Mouse (Mus musculus) limb, embryonic 13.5 days (tissue): Measurements from ENCODE around the gene Sox5. TPM values are rescaled to one million over a fixed set of nuclear protein-coding genes. Genes with fewer than 3 reads are reported as not detected.

Source experiments
- ATAC-seq: fragments of 200-750 bp; cut with Nextera tagmentation; 2 replicates; pipeline ENCODE4 v1.8.0; 2017; ENCODE audit warnings: low read depth, moderate number of reproducible peaks, moderate TSS enrichment; ENCODE audit not compliant: low FRiP score
- H3K27ac ChIP-seq: fragments of 300-500 bp; sonication (generic); 2 replicates; pipeline ENCODE4 v1.5.1; 2015; ENCODE audit warnings: inconsistent platforms, mild to moderate bottlenecking, moderate library complexity
- H3K27me3 ChIP-seq: fragments of 300-500 bp; sonication (generic); 2 replicates; pipeline ENCODE4 v1.6.1; 2015; ENCODE audit warnings: mild to moderate bottlenecking, inconsistent platforms
- H3K36me3 ChIP-seq: fragments of 300-500 bp; sonication (generic); 2 replicates; pipeline ENCODE4 v1.6.1; 2015; ENCODE audit warnings: inconsistent platforms, mild to moderate bottlenecking, moderate library complexity
- H3K4me1 ChIP-seq: fragments of 300-500 bp; sonication (generic); 2 replicates; pipeline ENCODE4 v1.6.1; 2015; ENCODE audit warnings: inconsistent platforms
- H3K4me2 ChIP-seq: fragments of 300-500 bp; sonication (generic); replicated peaks from 2 replicates; pipeline ENCODE4 v1.6.1; 2015; ENCODE audit warnings: inconsistent platforms, mild to moderate bottlenecking, moderate library complexity
- H3K4me3 ChIP-seq: fragments of 300-500 bp; sonication (generic); 2 replicates; pipeline ENCODE4 v1.5.1; 2015; ENCODE audit warnings: moderate library complexity, mild to moderate bottlenecking, inconsistent platforms
- H3K9ac ChIP-seq: fragments of 300-500 bp; sonication (generic); 2 replicates; pipeline ENCODE4 v1.6.1; 2015; ENCODE audit warnings: mild to moderate bottlenecking, inconsistent platforms
- H3K9me3 ChIP-seq: fragments of 300-500 bp; sonication (generic); 2 replicates; pipeline ENCODE4 v1.6.1; 2016; ENCODE audit warnings: inconsistent platforms
- WGBS: fragments of 180-500 bp; shearing (Covaris S2); methylation state at CpG from one replicate; pipeline ENCODE4 v1.1.7; 2015; 5-methylcytosine and 5-hydroxymethylcytosine counted together
- polyA plus RNA-seq: library from polyadenylated mRNA; unstranded; fragments of >200 nt; fragmentation: Nextera tagmentation; extraction: Ambion mirVana; gene quantifications from 2 replicates; pipeline ENCODE4 v1.2.1, GENCODE M21; 2015

The Sox5 gene
- polyA plus RNA-seq, 1 experiment from 2014 or later, result 89.0 TPM

DNA sequence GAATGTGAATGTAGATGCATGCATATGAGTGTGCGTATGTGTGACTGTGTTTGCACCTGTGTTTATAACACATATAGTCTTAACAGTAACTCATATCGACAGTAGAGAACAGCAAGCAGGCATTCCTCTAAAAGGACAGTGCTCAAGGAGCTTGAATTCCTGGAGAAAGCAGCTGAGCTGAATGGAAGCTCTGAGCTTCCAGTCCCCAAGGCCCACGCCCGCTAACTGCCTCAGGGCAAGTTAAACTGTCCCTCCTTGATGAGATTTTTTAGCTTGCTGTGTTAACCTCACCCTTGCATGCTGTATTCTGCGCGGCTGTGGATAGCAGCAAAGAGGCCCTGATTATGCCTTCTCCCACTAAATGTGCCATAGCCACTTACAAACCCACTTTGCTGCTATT lies 388.6 kb downstream of the Sox5 start:
- 76% methylated on average over 6 of the region's 6 CpGs for WGBS
- peaks cover 4% of the 10 kb centered on the region; the same call in 1 of the 2 replicates for H3K4me1 ChIP-seq
- H3K9ac ChIP-seq, result no peak overlapping the region
- no peak for ATAC-seq
- no peaks in the 10 kb centered on the region for H3K9me3 ChIP-seq
- no peak overlapping the region for H3K4me2 ChIP-seq
- H3K4me3 ChIP-seq, result no peak overlapping the region
- peaks cover 9% of the 10 kb centered on the region; the same call in 1 of the 2 replicates for H3K27me3 ChIP-seq
- H3K36me3 ChIP-seq, result no peaks in the 10 kb centered on the region
- H3K27ac ChIP-seq, result no peak overlapping the region

DNA sequence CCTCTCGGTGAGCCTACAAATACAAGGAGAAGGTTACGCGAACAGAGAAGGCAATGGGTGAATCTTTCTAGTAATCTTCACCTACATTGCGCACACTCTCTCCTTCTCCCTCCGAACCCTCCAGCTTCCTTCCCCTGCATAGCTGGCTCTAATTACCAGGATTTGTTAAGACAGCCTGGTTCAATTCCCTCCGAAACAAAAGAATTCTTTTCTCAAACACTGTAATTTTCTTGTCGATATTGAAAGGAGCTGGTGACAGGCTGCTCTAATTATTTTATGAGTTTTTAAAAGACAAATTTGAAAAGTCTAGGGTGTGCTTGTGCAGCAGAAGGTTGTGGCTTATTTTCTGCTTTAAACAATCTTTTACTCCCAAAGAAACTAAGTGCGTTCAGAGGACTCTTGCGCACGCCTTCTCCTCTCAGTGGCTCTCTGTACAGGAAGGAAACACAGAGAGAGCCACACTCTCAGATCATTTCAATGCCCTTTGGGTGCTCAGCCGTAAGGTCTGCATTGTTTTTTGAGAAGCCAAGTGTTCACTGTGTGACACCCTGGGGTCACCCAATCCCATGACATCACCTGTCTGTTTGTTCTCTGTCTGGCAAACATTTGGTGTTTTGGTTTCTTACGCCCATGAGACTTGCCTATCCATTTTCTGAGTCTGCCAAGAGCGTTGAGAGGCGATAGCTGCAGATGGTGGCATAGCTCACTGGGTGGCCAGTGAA lies 392.3 kb downstream of the Sox5 start:
- Histone ChIP-seq H3K36me3 (no peaks in the 10 kb centered on the region), H3K4me2 (no peak overlapping the region), H3K4me1 (no peaks in the 10 kb centered on the region), H3K27ac (no peak overlapping the region), H3K9ac (no peak overlapping the region), H3K27me3 (no peaks in the 10 kb centered on the region), H3K9me3 (no peaks in the 10 kb centered on the region), H3K4me3 (no peak overlapping the region)
- WGBS, result 73% methylated on average over 14 of the region's 14 CpGs
- ATAC-seq, result no peak

DNA sequence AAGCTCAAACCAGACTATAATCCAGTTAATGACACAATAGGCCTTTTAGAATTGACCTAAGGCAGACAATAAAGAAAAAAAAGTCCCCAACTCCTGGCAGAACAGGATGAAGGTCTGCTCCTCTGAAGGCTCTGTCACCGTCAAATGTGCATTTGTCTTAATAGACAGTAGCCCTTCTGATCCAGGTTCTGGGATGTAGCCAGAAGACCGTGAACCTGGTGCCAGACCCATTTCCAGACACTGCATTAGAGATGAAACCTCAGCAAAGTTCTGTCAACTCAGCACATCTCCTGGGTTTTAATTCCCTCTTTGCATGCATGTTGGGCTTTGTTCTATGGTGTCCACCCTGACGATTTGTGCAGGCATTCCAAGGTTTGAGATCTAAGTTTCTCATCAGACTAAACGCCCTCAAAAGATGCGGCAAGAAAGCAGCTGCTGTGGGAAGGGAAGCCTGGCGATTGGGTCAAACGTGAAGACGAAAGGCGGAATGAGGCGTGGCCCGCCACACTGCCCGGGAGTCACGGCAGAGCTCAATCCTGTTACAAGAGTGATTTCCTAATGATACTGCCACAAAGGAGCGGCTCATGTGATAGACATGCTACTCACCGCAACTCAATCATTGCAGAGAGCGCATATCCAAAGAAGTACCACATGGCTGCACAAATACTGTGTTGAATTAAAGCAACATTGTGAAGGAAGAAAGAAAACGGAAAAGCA lies 394.1 kb downstream of the Sox5 start:
- ATAC-seq, result no peak
- Histone ChIP-seq H3K4me2 (no peak overlapping the region), H3K9ac (no peak overlapping the region), H3K36me3 (no peaks in the 10 kb centered on the region), H3K4me3 (no peak overlapping the region), H3K4me1 (no peaks in the 10 kb centered on the region), H3K27ac (no peak overlapping the region), H3K27me3 (no peaks in the 10 kb centered on the region), H3K9me3 (no peaks in the 10 kb centered on the region)
- WGBS, result 79% methylated on average over 17 of the region's 17 CpGs

DNA sequence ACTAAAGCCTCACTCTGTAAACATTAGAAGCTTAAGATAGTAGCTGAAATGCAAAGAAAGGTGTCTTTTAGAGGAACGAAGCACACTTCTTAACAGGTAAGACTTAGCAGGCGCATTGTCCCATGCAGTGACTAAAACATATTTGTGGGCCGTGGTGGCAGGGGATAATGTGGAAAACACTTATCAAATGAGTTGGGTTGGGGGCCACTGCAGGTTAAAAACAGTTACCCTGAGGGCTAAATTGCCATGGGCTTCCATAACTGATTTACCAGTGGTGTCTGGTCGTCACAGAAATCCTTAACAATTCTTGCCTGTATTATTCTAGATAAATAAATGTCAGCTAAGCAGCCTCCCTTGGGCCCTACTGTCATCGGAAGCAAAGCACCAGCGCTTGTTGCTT lies 401.1 kb downstream of the Sox5 start:
- Histone ChIP-seq H3K4me3 (no peak overlapping the region), H3K27ac (no peak overlapping the region), H3K9ac (no peak overlapping the region), H3K27me3 (no peaks in the 10 kb centered on the region), H3K9me3 (no peaks in the 10 kb centered on the region), H3K4me2 (no peak overlapping the region), H3K36me3 (no peaks in the 10 kb centered on the region), H3K4me1 (no peaks in the 10 kb centered on the region)
- no peak for ATAC-seq
- WGBS, result 78% methylated on average over 6 of the region's 6 CpGs

DNA sequence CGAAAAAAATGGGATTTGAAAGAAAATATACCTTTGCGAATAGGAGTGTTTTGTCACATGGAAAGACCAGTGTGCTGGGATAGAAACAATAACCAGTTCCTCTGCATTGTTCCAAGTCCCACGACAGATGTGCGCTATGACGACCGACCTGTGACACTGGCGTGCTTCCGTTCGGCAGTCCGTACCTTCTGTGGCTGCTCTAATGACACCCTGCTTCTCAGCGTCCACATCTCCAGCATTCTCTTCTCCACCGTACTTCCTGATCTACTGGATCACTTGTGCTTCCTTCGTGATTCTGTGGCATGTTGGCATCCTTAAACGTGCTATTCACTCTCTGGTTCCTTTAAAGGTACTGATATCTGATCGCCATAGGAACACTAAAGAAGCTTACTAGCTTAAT lies 401.6 kb downstream of the Sox5 start:
- H3K9me3 ChIP-seq, result no peaks in the 10 kb centered on the region
- no peak overlapping the region for H3K9ac ChIP-seq
- WGBS, result 82% methylated on average over 15 of the region's 15 CpGs
- no peaks in the 10 kb centered on the region for H3K4me1 ChIP-seq
- H3K27me3 ChIP-seq, result no peaks in the 10 kb centered on the region
- no peak overlapping the region for H3K4me2 ChIP-seq
- H3K36me3 ChIP-seq, result no peaks in the 10 kb centered on the region
- ATAC-seq, result no peak
- H3K4me3 ChIP-seq, result no peak overlapping the region
- H3K27ac ChIP-seq, result no peak overlapping the region

DNA sequence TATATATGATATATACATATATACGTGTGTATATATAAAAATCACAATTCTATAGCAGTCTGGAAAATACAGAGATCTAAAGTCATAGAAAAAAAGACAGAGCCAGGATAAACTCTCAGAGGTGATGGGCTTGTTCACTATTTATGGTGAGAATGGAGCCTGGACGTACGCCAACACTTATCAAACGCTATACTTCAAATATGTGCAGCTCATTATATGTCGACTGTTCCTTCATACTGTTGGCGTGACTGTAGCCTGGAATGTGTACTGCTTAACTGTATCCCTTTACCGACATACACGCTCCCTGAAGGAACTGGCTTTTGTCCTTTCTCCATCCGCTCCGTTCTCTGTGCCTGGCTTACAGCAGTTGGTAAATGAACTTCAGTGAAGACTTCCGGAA lies 407.0 kb downstream of the Sox5 start:
- Histone ChIP-seq H3K9me3 (no peaks in the 10 kb centered on the region), H3K4me2 (no peak overlapping the region), H3K9ac (no peak overlapping the region), H3K27ac (no peak overlapping the region), H3K4me3 (no peak overlapping the region), H3K36me3 (no peaks in the 10 kb centered on the region), H3K4me1 (no peaks in the 10 kb centered on the region), H3K27me3 (no peaks in the 10 kb centered on the region)
- WGBS, result 88% methylated on average over 11 of the region's 11 CpGs
- no peak for ATAC-seq

DNA sequence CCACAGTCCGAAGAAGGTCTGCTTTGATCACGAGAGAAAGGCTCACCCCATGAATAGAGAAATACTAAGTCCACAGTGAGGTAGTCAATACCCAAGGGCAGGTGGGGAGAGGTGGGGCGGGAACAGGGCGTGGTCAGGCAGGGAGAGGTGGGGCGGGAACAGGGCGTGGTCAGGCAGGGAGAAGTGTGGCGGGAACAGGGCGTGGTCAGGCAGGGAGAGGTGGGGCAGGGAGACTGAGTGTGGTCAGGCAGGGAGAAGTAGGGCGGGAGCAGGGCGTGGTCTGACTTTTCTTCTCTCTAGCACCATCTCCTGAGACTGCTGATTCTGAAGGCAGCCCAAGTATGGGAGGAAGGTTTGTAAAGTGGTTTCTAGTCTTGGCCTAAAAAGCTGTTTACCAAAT lies 411.1 kb downstream of the Sox5 start:
- no peak for ATAC-seq
- no peaks in the 10 kb centered on the region for H3K36me3 ChIP-seq
- H3K4me3 ChIP-seq, result no peak overlapping the region
- H3K4me1 ChIP-seq, result no peaks in the 10 kb centered on the region
- H3K4me2 ChIP-seq, result no peak overlapping the region
- no peak overlapping the region for H3K9ac ChIP-seq
- H3K27me3 ChIP-seq, result no peaks in the 10 kb centered on the region
- no peaks in the 10 kb centered on the region for H3K9me3 ChIP-seq
- H3K27ac ChIP-seq, result no peak overlapping the region
- WGBS, result 56% methylated on average over 10 of the region's 10 CpGs

DNA sequence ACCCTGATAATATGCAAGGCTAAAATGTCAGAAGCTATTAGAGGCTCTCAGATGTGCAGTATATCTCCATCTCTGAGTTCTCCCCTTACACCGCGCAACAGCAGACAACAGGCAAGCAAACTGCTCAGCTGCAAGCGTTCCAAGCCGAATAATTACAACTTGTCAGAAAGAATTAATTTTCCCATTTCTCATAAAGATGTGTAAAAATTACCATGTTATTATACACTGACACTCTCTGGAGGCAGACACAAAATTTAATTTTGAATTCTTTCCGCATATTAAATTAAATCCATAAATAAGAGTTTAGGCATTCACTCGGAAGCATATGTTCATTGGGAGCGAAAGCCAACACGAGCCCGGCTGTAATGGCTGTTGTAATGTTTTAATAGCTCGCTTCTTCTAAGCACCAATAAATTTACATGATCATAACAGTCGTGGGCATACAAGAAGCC lies 414.1 kb downstream of the Sox5 start:
- H3K27me3 ChIP-seq, result no peaks in the 10 kb centered on the region
- no peak overlapping the region for H3K4me2 ChIP-seq
- 54% methylated on average over 11 of the region's 11 CpGs for WGBS
- no peak overlapping the region for H3K9ac ChIP-seq
- H3K4me3 ChIP-seq, result no peak overlapping the region
- no peaks in the 10 kb centered on the region for H3K4me1 ChIP-seq
- H3K36me3 ChIP-seq, result no peaks in the 10 kb centered on the region
- H3K9me3 ChIP-seq, result 0 out of 2 replicates have a peak, but pooled peaks cover 7% of the 10 kb centered on the region
- ATAC-seq, result no peak
- H3K27ac ChIP-seq, result no peak overlapping the region

DNA sequence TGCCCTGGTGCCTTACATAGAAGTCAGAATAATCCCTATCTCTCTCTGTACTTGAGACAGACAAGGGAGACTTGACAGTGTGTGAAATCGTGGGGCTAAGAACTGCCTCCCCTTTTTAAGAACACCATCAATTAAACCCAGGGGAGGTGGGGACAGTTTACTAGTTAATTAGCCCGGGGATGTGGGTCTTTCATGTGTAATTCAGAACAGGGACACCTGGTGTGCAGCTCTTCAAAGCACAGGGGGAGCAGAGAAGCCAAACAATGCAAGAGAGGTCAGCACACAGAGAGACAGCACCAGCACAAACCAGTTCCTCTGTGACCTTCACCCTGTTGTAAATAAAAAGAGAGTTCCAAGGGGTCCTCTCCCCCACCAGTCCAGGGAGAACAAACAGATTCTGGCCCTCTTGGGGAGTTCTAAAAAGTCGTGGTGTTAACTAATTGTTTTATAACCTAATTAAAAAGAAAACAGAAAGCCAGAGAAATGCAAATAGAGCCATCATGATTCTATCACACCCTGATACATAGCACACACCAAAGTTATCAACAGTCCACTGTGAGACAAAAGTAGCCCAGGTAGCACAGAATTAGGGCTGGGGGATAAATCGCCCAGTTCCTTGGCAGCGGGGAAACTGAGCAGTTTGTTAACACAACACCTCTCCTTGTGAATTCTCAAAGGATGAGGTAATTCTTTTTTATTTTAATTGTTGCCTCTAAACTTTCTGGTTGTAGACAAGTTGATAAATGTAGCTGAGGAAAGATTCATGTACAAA lies 420.3 kb downstream of the Sox5 start:
- ATAC-seq, result no peak
- WGBS, result 8% methylated on average over 5 of the region's 5 CpGs
- H3K27ac ChIP-seq, result no peak overlapping the region

DNA sequence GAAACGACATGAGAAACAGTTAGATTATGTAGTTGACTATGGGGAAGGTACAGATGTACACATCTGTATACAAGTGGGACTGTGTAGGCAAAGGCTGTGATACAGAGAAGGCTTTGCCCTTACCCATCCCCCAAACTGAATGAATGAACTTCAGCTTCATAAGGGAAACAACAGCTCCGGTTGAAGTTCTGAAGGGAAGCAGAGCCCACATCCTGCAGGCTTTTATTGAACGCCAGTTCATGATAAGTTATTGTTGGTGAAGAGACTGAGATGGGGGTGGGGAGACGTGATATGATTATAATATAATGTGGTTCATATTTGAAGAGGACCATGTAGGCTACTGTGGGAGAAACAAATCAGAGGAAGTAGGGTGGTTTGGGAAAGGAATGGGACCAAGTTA lies 424.7 kb downstream of the Sox5 start:
- Histone ChIP-seq H3K27ac (no peak overlapping the region), H3K36me3 (no peaks in the 10 kb centered on the region), H3K27me3 (no peaks in the 10 kb centered on the region), H3K4me2 (no peak overlapping the region), H3K9me3 (no peaks in the 10 kb centered on the region), H3K9ac (no peak overlapping the region), H3K4me1 (peaks cover 13% of the 10 kb centered on the region), H3K4me3 (no peak overlapping the region)
- WGBS, result 89% methylated on average over 4 of the region's 4 CpGs
- ATAC-seq, result no peak

More for the DNA sequence above, 420.3 kb downstream of the Sox5 start:
- Histone ChIP-seq H3K4me2 (no peak overlapping the region), H3K9me3 (0 out of 2 replicates have a peak, but pooled peaks cover 7% of the 10 kb centered on the region), H3K4me1 (peaks cover 13% of the 10 kb centered on the region), H3K9ac (no peak overlapping the region), H3K27me3 (no peaks in the 10 kb centered on the region), H3K4me3 (no peak overlapping the region), H3K36me3 (no peaks in the 10 kb centered on the region)

DNA sequence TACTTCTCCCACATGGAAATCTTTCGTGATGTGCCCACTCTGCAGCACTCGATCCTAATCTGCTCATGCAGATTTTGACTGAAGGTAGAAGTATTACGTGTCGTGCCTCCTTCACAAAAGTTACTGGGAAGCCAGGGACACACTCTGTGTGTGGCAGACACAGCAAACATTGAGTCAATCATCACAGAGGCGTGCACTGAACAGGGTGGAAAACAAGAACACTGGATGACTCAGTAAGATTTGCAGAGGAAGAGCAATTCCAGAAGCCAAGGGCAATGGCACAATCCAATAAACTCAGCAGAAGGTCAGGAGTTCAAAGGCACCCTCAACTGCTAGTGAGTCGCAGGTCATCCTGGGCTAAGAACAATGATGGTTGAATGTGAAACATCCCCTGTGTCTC lies 430.7 kb downstream of the Sox5 start:
- Histone ChIP-seq H3K27ac (no peak overlapping the region), H3K27me3 (no peaks in the 10 kb centered on the region), H3K9ac (no peak overlapping the region), H3K4me3 (no peak overlapping the region), H3K4me1 (no peaks in the 10 kb centered on the region), H3K36me3 (no peaks in the 10 kb centered on the region), H3K9me3 (no peaks in the 10 kb centered on the region), H3K4me2 (no peak overlapping the region)
- no peak for ATAC-seq
- 86% methylated on average over 6 of the region's 6 CpGs for WGBS

DNA sequence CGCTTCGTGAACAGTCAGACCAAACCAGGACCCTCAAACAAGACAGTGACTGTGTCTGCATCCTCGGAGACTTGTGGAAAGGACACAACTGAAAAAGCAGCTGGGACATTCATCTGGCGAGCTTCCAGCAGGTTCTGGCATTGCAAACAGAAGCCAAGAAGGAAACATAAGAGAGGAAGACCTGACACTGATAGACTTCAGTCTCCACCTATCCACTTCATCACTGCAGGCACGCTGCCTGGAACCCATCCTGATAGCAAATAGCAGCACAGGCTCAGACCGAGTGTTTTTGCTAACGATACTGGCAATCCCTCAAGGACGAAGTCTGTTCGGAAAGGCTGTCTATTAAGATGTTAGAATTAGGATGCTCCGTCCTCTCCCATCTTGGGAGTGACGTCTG lies 438.4 kb downstream of the Sox5 start:
- no peak overlapping the region for H3K9ac ChIP-seq
- no peak overlapping the region for H3K4me3 ChIP-seq
- H3K36me3 ChIP-seq, result no peaks in the 10 kb centered on the region
- WGBS, result 77% methylated on average over 11 of the region's 11 CpGs
- ATAC-seq, result no peak
- no peaks in the 10 kb centered on the region for H3K27me3 ChIP-seq
- peaks cover 5% of the 10 kb centered on the region; the same call in 1 of the 2 replicates for H3K9me3 ChIP-seq
- H3K4me1 ChIP-seq, result no peaks in the 10 kb centered on the region
- no peak overlapping the region for H3K27ac ChIP-seq
- no peak overlapping the region for H3K4me2 ChIP-seq
